Mouse (Mus musculus) kidney, adult 2 months (tissue): Measurements from ENCODE around the gene Plrg1.

Experiments
- CTCF ChIP-seq: fragments of 200-500 bp; conservative IDR thresholded peaks from 2 replicates; pipeline ENCODE4 v1.5.1; 2011; ENCODE audit warnings: low read depth, mild to moderate bottlenecking, control low read depth, low read length, moderate library complexity, mixed read lengths; ENCODE audit not compliant: insufficient read depth, insufficient read length
- POLR2A ChIP-seq: fragments of 200-500 bp; IDR thresholded peaks from one replicate; pipeline ENCODE4 v1.6.1; 2011; ENCODE audit warnings: low read depth, low read length, control low read depth

DNA sequence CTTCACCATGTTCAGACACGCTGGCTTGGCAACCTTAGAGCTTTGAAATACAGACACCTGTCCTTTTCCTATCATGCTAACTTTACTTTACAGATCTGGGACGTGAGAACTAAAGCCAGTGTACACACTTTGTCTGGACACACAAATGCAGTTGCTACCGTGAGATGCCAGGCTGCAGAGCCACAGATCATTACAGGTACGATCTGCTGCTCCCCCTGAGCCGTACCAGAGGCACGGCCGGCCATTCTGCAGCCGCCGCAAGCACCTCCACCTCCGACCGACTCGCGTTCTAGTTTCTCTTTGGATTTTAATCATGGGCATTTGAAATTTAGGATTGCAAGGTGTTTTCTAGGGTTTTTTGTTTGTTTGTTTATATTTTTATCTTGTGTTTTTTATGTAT is 13.5 kb downstream of the Plrg1 start:
- no peak for TF ChIP-seq POLR2A
- no peak for TF ChIP-seq CTCF
